Mouse (Mus musculus): ENCODE measurements around the gene Myrfl. TPM values are rescaled to one million over a fixed set of nuclear protein-coding genes. Genes with fewer than 3 reads are reported as not detected.

Gene Myrfl
- polyA plus RNA-seq, 1 experiment, result not detected

DNA sequence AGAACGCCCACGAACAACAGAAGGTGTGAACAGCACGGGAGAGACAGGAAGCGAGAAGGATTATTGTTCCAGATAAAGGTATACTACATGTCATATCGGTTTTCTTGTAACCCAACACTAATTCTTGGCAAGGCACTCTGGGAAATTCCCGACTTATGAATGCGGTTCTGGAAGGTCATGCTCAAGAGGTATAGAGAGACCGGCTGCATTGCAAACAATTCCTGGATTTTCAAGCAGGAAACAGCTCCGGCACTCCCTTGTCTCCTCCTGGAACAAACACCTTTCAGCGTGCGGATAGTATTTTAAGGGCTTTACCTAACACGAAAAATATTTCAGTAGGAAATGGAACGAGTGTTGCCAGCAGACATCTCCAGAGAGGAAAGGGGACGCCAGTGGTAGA, 145.8 kb downstream of the Myrfl start:
- H3K36me3 ChIP-seq (replicated peaks; ENCODE audit: low read length), result no peaks in the 10 kb centered on the region
- H3K9me3 ChIP-seq, result peaks cover 31% of the 10 kb centered on the region
- TF ChIP-seq FLI1 (IDR thresholded peaks at IDR 0.05; ENCODE audit: low read length), result no peak
- no peak for TF ChIP-seq GATA1 (IDR thresholded peaks at IDR 0.05; ENCODE audit: borderline replicate concordance, low read length)
- H3K27me3 ChIP-seq (replicated peaks), result no peaks in the 10 kb centered on the region
- H3K4me1 ChIP-seq, result no peaks in the 10 kb centered on the region
- H3K4me3 ChIP-seq (replicated peaks), result no peak overlapping the region

DNA sequence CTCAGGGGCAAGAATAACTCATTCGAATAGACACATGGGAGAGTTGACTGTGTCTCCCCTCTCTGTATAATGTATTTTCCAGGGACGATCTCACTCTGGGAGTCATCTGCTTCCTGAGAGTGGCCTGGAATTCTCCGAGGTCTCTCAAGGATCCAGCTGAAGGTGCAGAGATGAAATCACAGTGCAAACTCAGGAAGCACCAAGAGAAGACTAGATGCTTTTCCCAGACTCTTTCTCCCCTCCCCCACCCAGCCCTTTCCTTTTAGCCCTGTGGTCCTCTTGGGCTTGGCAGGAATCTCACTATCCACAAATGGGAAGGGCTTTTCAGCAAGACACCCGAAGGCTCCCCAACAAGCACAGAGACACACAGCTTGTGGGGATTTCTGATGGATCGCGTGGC, 146.7 kb downstream of the Myrfl start:
- Histone ChIP-seq H3K36me3 (replicated peaks; ENCODE audit: low read length) (no peaks in the 10 kb centered on the region), H3K4me1 (no peaks in the 10 kb centered on the region), H3K4me3 (replicated peaks) (no peak overlapping the region), H3K9me3 (peaks cover 31% of the 10 kb centered on the region), H3K27me3 (replicated peaks) (no peaks in the 10 kb centered on the region)
- TF ChIP-seq FLI1 (IDR thresholded peaks at IDR 0.05; ENCODE audit: low read length), result no peak
- no peak for TF ChIP-seq GATA1 (IDR thresholded peaks at IDR 0.05; ENCODE audit: borderline replicate concordance, low read length)

DNA sequence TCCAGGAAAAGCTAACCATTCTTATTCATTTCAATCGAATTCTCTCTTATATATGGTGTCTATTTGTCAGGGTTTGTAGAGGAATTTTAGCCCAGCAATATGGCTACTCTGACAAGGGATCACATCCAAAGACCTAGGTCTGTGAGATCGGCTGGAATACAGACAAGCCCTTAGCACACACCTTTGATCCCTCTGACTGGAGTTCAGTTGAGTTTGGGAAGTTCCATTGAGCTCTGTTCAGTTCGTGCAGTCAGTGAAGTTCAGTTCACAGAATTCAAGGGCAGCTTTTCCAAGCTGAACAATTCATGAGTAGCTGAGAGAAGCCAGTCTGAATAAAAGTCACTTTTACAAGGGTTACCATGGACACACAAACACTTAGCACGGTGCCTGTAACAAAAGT, 148.0 kb downstream of the Myrfl start:
- Histone ChIP-seq H3K27me3 (replicated peaks) (no peaks in the 10 kb centered on the region), H3K4me1 (no peaks in the 10 kb centered on the region), H3K4me3 (replicated peaks) (no peak overlapping the region), H3K36me3 (replicated peaks; ENCODE audit: low read length) (no peaks in the 10 kb centered on the region), H3K9me3 (peaks cover 27% of the 10 kb centered on the region)
- TF ChIP-seq FLI1 (IDR thresholded peaks at IDR 0.05; ENCODE audit: low read length) (no peak), GATA1 (IDR thresholded peaks at IDR 0.05; ENCODE audit: borderline replicate concordance, low read length) (no peak)

DNA sequence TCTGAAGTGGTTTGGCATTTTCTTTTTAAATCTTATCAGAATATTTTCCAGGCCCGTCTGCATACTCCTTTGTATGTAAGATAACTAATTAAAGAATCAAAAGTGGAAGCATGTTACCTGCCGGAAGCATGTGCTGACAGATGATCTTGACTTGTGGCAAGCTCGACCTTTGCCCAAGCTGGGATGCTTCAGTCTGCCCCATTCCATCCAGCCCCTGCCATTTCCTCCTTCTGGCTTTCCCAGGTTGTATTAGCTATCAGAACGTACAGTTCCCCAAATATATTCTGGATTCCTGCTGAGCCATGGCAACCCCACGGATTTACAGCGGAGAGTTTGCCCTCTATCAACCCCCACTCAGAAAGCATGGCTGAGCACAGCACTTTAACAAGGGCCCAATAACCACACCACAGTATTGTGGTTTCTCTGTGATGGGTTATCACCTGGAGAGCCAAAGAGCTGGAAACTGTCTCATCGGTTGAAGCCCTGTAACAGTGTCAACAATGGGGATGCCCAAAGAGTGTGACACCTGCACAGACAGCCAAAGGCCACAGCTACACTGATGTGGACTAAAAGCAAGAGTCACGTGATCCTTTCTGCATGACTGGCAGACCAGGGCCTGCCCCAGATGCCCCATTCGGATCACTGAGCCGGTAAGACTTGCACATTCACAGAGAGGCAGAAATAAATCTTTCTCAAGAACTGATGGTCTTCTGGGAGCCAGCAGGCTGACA, 150.3 kb downstream of the Myrfl start:
- H3K9me3 ChIP-seq, result peaks cover 26% of the 10 kb centered on the region
- H3K36me3 ChIP-seq (replicated peaks; ENCODE audit: low read length), result no peaks in the 10 kb centered on the region
- no peaks in the 10 kb centered on the region for H3K27me3 ChIP-seq (replicated peaks)
- no peak for TF ChIP-seq GATA1 (IDR thresholded peaks at IDR 0.05; ENCODE audit: borderline replicate concordance, low read length)
- no peak for TF ChIP-seq FLI1 (IDR thresholded peaks at IDR 0.05; ENCODE audit: low read length)
- no peaks in the 10 kb centered on the region for H3K4me1 ChIP-seq
- no peak overlapping the region for H3K4me3 ChIP-seq (replicated peaks)

DNA sequence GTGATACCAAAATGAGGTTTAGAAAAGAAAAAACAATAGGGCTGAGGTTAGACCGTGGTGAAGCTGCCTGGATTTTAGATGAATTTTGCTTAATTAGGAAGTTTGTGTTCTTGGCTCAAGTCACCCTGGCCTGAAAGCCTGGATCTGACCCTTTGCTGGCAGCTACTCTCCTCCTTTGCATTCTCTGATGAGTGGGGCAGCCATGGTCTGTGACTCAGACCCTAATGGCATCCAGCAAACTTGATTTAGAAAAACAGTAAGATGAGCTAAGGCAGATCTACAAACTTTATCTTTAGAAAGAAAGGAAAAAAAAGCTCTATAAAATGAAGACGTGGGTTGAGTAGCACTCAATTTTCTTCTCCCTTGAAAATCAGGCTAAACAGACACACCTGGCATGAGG, 154.0 kb downstream of the Myrfl start:
- peaks cover 25% of the 10 kb centered on the region for H3K9me3 ChIP-seq
- H3K36me3 ChIP-seq (replicated peaks; ENCODE audit: low read length), result no peaks in the 10 kb centered on the region
- no peaks in the 10 kb centered on the region for H3K27me3 ChIP-seq (replicated peaks)
- H3K4me1 ChIP-seq, result no peaks in the 10 kb centered on the region
- no peak for TF ChIP-seq GATA1 (IDR thresholded peaks at IDR 0.05; ENCODE audit: borderline replicate concordance, low read length)
- no peak for TF ChIP-seq FLI1 (IDR thresholded peaks at IDR 0.05; ENCODE audit: low read length)
- no peak overlapping the region for H3K4me3 ChIP-seq (replicated peaks)

DNA sequence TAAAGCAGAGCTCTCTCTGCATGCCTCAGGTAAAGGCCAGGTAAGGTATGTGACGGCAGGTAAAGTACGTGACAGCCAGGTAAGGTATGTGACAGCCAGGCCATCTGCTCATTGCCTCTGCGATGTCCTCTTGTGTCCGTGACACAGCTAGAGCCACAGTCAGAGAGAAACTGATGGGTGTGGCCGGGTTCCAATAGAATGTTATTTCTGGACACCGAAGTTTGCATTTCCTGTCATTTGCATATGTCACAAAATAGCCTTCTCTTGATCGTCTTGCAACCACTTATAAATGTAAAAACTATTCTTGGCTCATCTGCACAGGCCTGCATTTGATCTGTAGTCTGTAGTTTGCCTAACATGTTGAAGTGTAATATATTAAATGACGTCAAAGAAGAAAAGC, 154.5 kb downstream of the Myrfl start:
- Histone ChIP-seq H3K9me3 (peaks cover 24% of the 10 kb centered on the region), H3K4me3 (replicated peaks) (no peak overlapping the region), H3K27me3 (replicated peaks) (no peaks in the 10 kb centered on the region), H3K36me3 (replicated peaks; ENCODE audit: low read length) (no peaks in the 10 kb centered on the region), H3K4me1 (no peaks in the 10 kb centered on the region)
- TF ChIP-seq GATA1 (IDR thresholded peaks at IDR 0.05; ENCODE audit: borderline replicate concordance, low read length) (no peak), FLI1 (IDR thresholded peaks at IDR 0.05; ENCODE audit: low read length) (no peak)

DNA sequence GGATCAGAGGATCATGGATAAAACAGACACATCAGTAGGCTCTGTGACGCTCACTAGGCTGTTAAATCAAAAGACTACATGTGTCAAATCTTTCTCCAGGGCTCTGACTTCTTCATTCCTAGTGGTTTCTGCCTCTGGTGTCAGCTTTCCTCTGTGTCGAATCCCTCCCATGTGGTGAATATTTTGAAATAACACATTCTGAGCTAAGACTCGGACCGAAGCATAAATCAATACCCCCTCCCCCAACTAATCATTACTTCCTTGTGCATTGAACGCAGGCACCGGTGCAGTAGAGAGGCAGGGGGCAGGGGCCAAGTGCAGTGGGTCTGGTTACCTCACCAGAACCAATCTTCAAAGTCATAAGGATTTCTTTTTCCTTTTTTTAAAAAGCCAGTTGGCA, 155.4 kb downstream of the Myrfl start:
- Histone ChIP-seq H3K4me3 (replicated peaks) (no peak overlapping the region), H3K27me3 (replicated peaks) (no peaks in the 10 kb centered on the region), H3K36me3 (replicated peaks; ENCODE audit: low read length) (no peaks in the 10 kb centered on the region), H3K9me3 (peaks cover 23% of the 10 kb centered on the region), H3K4me1 (no peaks in the 10 kb centered on the region)
- TF ChIP-seq GATA1 (IDR thresholded peaks at IDR 0.05; ENCODE audit: borderline replicate concordance, low read length) (no peak), FLI1 (IDR thresholded peaks at IDR 0.05; ENCODE audit: low read length) (no peak)

DNA sequence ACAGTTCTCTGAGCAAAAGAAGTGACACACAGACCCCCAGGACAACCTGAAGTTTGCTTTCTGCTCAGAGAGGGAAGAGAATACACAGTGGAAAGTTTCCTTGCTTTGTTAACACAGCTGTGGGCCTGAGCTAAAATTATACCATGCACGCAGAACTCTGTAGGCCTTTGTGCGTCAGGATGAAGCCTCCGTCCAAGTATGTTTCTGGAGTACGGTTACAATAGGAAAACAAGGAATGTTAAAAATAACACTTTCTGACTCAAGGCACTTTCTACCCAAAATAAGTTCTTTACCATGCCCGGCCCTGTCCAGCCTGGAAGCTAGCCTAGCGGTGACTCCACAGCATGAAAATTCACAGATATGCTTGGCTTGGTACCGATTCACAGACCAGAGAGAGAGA, 156.6 kb downstream of the Myrfl start:
- no peak overlapping the region for H3K4me3 ChIP-seq (replicated peaks)
- H3K27me3 ChIP-seq (replicated peaks), result no peaks in the 10 kb centered on the region
- peaks cover 27% of the 10 kb centered on the region for H3K9me3 ChIP-seq
- TF ChIP-seq GATA1 (IDR thresholded peaks at IDR 0.05; ENCODE audit: borderline replicate concordance, low read length) (no peak), FLI1 (IDR thresholded peaks at IDR 0.05; ENCODE audit: low read length) (no peak)
- no peaks in the 10 kb centered on the region for H3K36me3 ChIP-seq (replicated peaks; ENCODE audit: low read length)
- no peaks in the 10 kb centered on the region for H3K4me1 ChIP-seq

DNA sequence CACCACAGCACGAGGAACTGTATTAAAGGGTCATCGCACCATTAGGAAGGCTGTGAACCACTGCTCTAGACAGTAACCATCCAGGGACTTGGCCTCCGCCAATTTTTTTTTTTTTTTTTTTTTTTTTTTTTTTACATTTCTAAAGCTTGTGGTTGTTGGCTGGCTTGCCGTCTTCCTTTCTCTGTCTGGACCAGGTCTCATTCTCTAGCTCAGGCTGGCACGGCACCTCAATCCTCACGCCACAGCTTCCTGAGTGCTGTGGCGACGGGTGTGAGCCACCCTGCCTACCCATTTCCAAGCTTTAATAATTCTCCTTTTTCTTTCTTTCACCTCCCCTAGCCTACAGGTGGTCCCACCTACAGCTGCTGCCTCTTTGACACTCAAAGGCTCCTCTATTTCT, 158.2 kb downstream of the Myrfl start:
- no peaks in the 10 kb centered on the region for H3K36me3 ChIP-seq (replicated peaks; ENCODE audit: low read length)
- no peak overlapping the region for H3K4me3 ChIP-seq (replicated peaks)
- H3K9me3 ChIP-seq, result peaks cover 29% of the 10 kb centered on the region
- no peaks in the 10 kb centered on the region for H3K4me1 ChIP-seq
- TF ChIP-seq GATA1 (IDR thresholded peaks at IDR 0.05; ENCODE audit: borderline replicate concordance, low read length), result no peak
- TF ChIP-seq FLI1 (IDR thresholded peaks at IDR 0.05; ENCODE audit: low read length), result no peak
- no peaks in the 10 kb centered on the region for H3K27me3 ChIP-seq (replicated peaks)

DNA sequence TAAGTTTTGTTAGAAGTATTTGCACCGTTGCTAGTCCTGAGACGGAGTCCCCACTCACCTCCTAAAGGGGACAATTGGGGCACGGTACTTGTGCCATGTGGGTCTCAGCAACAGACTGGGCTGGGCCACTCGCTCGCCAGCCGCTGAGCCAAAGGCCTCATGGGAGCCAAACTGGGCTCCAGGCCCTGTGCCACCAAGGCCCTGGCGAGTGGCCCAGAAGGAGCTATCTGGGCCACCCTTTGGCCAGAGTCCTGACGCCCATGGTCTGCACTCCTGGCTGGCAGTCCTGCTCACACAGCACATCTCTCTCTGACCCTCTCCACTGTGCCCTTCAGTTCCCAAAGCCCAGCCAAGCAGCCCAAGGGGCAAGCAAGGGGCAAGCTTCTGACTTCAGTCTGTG, 161.1 kb downstream of the Myrfl start:
- TF ChIP-seq FLI1 (IDR thresholded peaks at IDR 0.05; ENCODE audit: low read length), result no peak
- no peak for TF ChIP-seq GATA1 (IDR thresholded peaks at IDR 0.05; ENCODE audit: borderline replicate concordance, low read length)
- no peaks in the 10 kb centered on the region for H3K27me3 ChIP-seq (replicated peaks)
- peaks cover 30% of the 10 kb centered on the region for H3K9me3 ChIP-seq
- H3K4me1 ChIP-seq, result no peaks in the 10 kb centered on the region
- no peak overlapping the region for H3K4me3 ChIP-seq (replicated peaks)
- no peaks in the 10 kb centered on the region for H3K36me3 ChIP-seq (replicated peaks; ENCODE audit: low read length)

All from megakaryocyte, embryonic 14.5 days (primary cell).